Mouse (Mus musculus) v-Abl transformed pro-B cells (cell line): ENCODE data around the gene Eno1.
"Not testable (repeated sequence)": the region's sequence is repeated elsewhere in the genome, so short reads cannot be mapped to it uniquely, and the experiment has no call there.

Experiments
- in situ Hi-C, 2 experiments: fragments of 400-800 bp; cut with MboI; formaldehyde crosslinking; loops; one replicate each; pipeline ENCODE4 v1.15.1; 2025; ENCODE audit not compliant: unreplicated experiment in 2 of 2

Eno1 gene

DNA sequence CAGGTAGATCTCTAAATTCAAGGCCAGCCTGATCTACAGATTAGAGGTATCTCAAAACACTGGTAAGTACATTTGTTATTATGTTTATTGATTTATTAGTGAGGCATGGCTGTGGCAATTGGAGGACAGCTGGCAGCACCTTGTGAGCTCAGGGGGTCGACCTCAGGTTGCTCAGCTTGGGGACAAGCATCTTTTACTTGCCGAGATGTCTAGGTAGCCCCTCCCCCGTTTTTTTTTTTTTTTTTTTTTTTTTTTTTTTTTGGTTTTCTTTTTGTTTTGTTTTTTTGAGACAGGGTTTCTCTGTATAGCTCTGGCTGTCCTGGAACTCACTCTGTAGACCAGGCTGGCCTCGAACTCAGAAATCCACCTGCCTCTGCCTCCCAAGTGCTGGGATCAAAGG lies 34.2 kb downstream of the Eno1 start:
- in situ Hi-C loops, result loop anchor here in 1 of 2 experiments (25.0 kb wide), 1 partner anchor 642 kb away; the partner anchor contains the start of genes Park7 and Tnfrsf9

DNA sequence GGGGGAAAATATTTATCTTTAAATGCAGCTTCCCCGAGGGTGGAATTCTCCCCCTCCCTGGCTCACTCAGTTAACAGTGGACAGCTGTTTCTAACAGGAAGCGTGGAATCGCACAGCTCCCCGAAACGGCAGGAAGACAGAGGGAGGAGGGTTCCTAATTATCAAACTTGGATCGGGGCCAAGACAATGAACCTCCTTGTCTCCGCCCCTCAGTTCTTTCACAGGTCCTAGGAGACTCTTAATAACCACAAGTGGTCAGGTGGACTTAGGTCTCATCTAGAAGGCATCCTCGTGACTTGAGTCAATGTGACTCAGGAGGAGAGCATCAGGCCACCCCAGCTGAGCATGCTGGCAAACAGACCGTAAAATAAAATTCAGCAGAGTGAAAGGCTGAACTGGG lies 36.2 kb downstream of the Eno1 start:
- in situ Hi-C loops, result loop anchor here in 1 of 2 experiments (25.0 kb wide), 1 partner anchor 640 kb away; the partner anchor contains the start of genes Park7 and Tnfrsf9

DNA sequence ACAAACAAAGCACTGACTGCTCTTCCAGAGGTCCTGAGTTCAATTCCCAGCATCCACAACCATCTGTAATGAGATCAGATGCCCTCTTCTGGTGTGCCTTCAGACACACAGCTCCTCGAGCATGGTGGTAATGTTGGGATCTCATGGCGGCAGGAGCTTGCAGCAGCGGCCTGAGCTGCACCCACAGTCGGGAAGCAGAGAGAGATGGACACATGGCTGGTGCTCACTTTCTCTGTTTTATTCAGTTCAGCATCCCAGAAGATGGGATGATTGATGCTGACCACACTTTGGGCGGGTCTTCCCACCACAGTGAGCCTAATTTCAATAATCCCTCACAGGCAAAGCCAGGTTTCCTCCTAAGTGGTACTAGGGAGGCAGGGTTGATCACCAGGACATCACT lies 39.0 kb downstream of the Eno1 start:
- in situ Hi-C loops, result no loop called here

DNA sequence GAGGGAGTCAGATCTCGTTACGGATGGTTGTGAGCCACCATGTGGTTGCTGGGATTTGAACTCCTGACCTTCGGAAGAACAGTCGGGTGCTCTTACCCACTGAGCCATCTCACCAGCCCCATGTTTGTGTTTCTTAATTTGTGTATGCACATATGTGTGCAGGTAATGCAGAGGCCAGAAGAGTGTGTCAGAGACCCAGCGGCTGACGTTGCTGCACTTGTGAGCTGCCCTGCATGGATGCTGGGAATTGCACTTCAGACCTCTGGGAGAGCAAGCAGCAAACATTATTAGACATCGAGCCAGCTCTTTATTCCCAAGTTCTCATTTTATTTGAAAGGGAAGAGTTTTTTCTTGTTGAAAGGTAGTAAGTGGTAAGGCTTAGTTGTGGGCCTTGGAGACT lies 42.8 kb downstream of the Eno1 start:
- in situ Hi-C loops, result not testable (repeated sequence)

DNA sequence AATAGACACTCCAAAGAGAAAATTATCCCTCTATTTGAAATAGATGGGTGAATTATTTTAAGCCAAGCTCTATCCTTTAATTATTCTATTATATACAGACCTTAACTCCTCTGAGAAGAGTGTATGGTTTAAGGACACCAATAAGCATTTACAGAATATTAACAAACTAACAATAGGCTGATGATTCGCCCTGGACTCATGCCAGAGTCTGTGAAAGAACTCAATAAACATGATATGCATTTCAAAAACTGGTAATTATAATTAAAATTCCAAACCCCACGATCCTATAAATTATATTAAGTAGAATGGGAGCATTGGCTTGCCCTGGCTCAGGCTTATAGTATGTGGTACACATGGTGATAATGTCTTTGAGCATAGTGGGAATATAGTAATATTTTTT lies 43.5 kb downstream of the Eno1 start:
- in situ Hi-C loops, result no loop called here

DNA sequence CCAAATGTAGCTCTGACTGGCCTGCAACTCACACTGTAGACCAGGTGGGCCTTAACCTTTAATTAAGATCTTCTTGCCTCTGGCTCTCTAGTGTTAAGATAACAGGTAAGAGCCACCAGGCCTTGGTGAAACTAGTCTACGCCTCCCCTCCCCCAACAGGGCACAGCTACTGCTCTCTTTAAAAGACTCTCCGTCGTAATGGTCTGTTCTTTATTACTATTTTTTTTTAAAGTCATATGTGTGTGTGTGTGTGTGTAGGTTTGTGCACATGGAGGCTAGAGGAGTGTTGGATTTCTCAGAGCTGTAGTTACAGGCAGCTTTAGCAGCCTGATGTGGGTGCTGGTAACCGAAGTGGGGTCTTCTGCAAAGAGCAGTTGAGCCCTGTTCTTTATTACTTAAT lies 43.9 kb downstream of the Eno1 start:
- in situ Hi-C loops, result no loop called here

DNA sequence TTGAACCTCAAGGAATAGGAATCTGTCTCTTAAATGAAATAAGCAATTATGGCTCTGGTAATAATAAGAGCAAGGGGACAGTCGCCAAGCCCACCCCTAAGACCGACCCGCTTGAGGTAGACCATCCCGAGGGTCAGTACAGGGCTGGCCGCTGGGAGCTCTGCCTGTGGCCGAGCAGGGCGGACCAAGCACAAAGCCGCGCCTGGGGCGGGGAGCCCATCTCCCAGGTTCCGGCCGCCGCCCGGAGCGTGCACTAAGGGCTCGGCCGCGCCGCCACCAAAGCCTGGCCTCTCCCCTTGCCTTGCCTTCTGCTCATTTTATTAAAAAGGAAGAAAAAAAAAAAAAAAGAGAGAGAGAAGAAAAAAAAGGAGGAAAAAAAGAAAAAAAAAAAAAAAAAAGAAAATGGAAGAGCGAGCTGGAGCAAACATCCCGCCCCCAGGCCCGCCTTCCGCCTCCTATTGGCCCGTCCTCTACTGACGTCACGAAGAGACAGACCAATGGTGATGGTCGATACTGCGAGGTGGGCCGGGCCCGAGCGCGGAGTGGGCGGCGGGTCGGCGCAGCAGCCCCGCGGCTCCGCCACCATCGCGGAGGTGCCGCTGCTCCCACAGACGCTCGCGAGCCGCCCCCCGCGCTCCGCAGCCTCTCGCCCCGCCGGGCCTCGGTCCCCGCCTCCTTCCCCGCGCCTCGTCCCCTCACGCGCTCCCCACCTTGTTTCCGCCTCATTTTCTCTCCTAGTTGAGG lies 44.7 kb downstream of the Eno1 start, which contains the start of gene Rere:
Rere (plus strand) TSS at position 629 of the 744 bp plus-strand sequence.
- in situ Hi-C loops, result no loop called here

DNA sequence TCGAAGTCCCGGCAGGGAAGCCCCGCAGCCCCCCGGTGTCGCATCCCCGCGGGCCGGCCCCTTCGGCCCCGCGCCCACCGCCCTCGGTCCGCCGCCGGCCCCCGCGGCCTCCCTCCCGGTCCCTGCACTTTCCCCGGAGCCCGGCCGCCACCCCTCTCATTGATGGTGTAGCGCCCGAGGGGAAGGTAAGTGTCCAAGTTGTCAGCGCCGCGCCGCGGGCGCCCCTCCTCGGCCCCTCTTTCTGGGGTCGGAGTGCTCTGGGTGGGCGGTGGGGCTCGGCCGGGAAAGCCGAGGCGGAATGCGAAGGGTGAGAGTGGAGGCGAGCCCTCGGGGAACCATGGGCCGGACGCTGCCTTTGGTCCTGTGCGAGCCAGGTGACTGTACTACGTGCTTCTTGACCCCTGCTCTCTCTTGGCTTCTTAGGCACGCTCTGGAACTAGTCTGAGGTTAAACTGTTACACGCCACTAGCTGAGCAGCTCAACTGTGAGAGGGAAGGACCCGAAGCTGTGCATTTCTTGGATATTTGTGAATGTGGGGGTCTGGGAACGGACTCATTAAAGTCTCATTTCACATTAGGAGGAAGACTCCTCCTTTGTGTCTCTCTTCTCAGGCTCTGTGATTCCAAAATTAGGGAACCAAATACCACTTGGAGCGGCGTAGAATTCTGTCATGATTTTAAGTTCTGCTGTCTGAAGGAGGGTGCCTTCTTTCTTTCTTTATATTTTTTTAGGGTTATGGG lies 45.5 kb downstream of the Eno1 start:
- in situ Hi-C loops, result no loop called here

DNA sequence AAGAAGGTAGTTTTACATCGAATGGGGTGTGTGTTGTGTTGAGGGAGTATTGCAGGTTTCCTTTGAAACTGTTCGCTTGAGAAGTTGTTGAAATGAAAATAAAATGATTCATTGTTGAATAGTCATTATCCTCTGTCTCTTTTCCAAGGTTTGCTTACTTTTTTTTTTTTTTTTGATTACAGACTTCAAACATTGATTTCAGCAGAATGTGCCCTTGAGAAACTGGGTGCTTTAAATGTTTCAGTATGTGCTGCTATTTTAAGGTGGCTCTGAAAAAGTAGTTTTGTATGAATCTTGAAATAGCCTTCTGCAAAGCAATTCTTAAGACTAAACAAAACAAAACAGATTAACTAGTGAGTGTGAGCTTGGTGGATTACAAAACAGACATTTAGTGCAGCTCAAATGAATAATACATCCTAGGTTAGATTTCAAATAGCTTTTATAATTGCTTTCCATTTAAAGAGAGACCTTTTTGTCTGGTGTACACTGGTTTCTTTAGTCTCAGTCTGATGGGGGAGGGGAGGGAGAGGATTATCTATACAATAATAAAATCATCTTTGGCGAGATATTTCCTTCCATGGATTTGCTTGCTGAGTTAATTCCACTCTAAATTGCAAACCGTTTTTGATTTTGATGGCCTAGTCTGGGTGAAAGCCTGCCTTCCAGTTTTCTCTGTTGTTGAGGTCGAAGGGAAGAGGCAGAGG lies 46.3 kb downstream of the Eno1 start:
- in situ Hi-C loops, result no loop called here

DNA sequence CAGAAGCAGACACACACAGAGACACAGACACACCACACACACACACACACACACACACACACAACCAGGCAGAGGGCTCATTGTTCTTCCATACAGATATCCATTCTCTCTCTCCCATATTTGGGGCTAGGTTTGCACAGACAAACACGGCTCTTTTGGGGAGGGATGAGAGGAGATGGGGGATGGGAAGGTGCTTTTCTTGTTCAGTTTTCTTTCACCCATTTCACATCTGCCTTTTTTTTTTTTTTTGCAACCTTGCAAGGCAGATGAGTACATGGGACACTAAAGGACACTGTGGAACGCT lies 46.8 kb downstream of the Eno1 start:
- in situ Hi-C loops, result no loop called here

DNA sequence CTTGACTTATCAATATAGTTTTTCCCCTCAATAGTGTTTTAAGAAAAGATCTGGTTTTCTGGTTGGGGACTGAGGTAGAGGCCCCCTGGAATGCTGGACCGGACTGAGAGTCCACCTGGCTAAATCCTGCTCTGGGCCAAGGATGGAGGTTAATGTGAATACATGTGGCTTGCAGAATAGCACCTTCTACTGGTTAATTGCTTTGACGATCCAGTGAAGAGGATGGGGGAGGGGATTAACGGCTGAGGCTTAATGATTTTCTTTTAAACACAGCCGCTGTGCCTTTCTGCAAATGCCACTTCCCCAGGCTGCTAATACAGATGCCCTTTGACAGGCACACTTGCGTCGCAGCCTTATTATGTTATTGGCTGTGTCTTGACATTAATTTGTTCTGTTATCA lies 47.5 kb downstream of the Eno1 start:
- in situ Hi-C loops, result no loop called here

DNA sequence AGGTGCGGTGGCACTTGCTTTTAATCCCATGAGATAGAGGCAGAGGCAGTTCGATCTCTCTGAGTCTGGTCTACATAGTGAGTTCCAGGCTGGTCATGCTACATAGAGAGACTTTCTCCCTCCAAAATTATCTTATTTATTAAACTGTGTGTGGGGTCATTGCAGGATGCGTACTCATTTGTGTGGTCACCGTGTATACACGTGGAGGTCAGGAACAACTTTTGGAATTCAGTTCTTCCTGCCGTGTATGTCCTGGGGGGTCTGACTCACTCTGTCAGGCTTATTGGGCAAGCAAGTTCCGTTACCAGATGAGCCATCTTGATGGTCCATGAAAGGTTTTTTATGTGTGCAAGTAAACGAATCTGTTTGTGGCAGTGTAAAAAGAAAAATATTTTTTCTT lies 50.5 kb downstream of the Eno1 start:
- in situ Hi-C loops, result no loop called here

DNA sequence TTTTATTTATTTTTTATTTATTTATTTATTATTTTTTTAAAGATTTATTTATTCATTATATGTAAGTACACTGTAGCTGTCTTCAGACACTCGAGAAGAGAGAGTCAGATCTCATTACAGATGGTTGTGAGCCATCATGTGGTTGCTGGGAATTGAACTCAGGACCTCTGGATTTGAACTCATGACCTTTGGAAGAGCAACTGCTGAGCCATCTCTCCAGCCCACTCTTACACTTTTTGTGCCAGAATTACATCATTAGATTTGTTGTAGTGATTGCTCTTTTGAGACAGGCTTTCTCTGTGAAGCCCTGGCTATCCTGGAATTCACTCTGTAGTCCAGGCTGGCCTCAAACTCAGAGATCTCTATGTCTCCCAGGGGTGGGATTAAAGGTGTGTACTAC lies 50.9 kb downstream of the Eno1 start:
- in situ Hi-C loops, result not testable (repeated sequence)

DNA sequence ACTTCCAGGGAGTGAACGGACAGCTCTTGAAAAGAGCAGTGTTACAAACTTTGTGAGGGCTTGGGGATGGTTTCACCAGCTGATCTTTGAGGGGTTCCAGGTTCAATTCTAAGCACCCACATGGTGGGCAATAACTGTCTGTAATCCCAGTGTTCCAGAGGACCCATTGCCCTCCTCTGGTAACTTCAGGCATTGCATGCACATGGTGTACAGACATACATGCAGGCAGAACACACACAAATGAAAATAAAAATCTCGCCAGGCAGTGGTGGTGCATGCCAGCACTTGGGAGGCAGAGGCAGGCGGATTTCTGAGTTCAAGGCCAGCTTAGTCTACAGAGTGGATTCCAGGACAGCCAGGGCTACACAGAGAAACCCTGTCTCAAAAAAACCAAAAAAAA lies 55.4 kb downstream of the Eno1 start:
- in situ Hi-C loops, result no loop called here

DNA sequence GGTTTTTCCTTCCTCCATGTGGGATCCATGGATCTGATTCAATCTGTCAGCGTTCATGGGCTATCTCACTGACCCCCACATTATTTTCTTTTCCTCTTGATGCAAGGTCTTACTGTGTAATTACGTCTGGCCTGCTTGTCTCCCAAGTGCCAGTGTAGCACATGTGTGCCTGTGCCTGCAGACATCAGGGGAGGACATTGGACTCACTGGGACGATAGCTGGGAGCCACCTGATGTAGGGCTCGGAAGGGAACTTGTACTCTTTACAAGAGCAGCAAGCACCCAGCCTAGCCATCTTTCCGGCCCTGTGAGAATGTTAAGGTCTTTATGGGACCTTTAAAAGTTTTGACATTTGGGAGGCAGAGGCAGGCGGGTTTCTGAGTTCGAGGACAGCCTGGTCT lies 58.3 kb downstream of the Eno1 start:
- in situ Hi-C loops, result no loop called here

DNA sequence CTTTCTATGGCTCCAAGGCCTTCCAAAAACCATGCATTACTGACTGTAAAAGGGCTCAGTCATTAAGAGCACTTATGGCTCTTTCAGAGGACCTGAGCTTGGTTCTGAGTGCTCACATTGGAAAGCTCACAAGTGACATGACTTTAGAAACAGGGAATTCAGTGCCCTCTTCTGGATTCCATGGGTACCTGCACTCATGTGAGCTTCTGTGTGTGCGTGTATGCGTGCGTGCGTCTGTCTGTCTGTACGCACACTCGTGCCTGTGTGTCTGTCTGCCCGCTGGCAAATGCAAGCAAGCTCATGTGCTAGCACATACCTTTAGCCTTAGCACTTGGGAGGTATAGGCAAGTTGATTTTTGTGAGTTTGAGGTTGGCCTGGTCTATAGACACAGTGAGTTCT lies 59.4 kb downstream of the Eno1 start:
- in situ Hi-C loops, result no loop called here
